Mouse (Mus musculus) cortical plate, adult 2 months (tissue): ENCODE results near the gene Plin5.

Experiments used
- CTCF ChIP-seq: fragments of 200-500 bp; IDR thresholded peaks from 2 replicates; pipeline ENCODE4 v1.5.1; 2011; ENCODE audit warnings: mild to moderate bottlenecking, control low read depth, low read length; ENCODE audit not compliant: insufficient read depth; ENCODE audit errors: extremely low read depth
- POLR2A ChIP-seq: fragments of 200-500 bp; IDR thresholded peaks from 2 replicates; pipeline ENCODE4 v1.6.1; 2011; ENCODE audit warnings: mild to moderate bottlenecking, low read length, control low read depth; ENCODE audit not compliant: insufficient read depth; ENCODE audit errors: extremely low read depth

DNA sequence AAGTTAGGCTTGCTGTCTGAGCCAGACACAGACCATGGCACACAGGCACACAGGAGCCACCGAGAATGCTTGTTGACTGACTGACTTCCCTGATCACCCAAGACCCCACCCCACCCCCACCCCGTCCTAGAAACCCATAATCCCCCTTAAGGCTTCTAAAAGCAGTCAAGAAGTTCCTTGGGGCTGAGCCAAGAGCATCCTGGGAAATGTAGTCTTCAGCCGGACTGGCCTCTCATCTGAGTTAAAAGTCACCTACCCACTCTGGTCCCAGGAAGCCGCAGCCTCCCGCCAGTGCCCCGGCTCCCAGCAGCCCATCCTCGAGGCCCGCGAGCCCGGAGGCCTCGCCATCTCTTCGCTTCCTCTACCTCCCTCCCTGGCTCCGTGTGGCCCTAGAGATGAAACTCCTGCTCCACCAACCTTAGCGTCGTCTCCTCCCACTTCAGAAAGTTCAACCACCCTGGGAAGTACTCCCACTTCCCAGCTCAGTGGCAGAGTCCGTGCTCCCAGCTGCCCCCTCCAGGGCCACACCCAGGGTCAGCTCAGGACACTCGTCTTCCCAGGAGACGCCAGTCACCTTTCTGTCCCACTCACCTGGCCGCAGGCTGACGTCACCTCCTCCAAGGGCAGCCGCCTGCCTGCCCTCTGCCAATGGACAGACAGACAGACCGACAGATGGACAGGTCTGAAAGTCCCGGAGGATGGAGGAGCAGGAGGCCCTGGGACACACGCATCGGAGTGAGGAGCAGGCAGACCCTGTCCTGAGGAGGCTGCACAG lies 20.6 kb upstream of the Plin5 start:
- TF ChIP-seq CTCF, result no peak
- no peak for TF ChIP-seq POLR2A
